Mouse (Mus musculus) lung, embryonic 16.5 days (tissue): ENCODE results near the gene Sf1. TPM values are rescaled to one million over a fixed set of nuclear protein-coding genes. Genes with fewer than 3 reads are reported as not detected.

Experiments
- ATAC-seq: fragments of 200-750 bp; cut with Nextera tagmentation; 2 replicates; pipeline ENCODE4 v1.8.0; 2017; ENCODE audit warnings: low read depth, mild to moderate bottlenecking, moderate library complexity
- H3K27ac ChIP-seq: fragments of 300-500 bp; sonication (generic); 2 replicates; pipeline ENCODE4 v1.5.1; 2014; ENCODE audit warnings: mild to moderate bottlenecking, control low read depth, low read length
- H3K27me3 ChIP-seq: fragments of 300-500 bp; sonication (generic); 2 replicates; pipeline ENCODE4 v1.6.1; 2014; ENCODE audit warnings: low read depth, low read length, mixed read lengths; ENCODE audit not compliant: control insufficient read depth, insufficient read depth
- H3K36me3 ChIP-seq: fragments of 300-500 bp; sonication (generic); 2 replicates; pipeline ENCODE4 v1.6.1; 2014; ENCODE audit warnings: low read length; ENCODE audit not compliant: control insufficient read depth, insufficient read depth
- H3K4me1 ChIP-seq: fragments of 300-500 bp; sonication (generic); replicated peaks from 2 replicates; pipeline ENCODE4 v1.6.1; 2014; ENCODE audit warnings: low read length, mixed read lengths; ENCODE audit not compliant: control insufficient read depth, insufficient read depth
- H3K4me2 ChIP-seq: fragments of 300-500 bp; sonication (generic); 2 replicates; pipeline ENCODE4 v1.6.1; 2014; ENCODE audit warnings: low read depth, low read length, control low read depth
- H3K4me3 ChIP-seq: fragments of 300-500 bp; sonication (generic); 2 replicates; pipeline ENCODE4 v1.5.1; 2014; ENCODE audit warnings: mild to moderate bottlenecking, low read length, control low read depth
- H3K9ac ChIP-seq: fragments of 300-500 bp; sonication (generic); 2 replicates; pipeline ENCODE4 v1.6.1; 2014; ENCODE audit warnings: low read length, control low read depth
- H3K9me3 ChIP-seq: fragments of 300-500 bp; sonication (generic); 2 replicates; pipeline ENCODE4 v1.6.1; 2016; ENCODE audit warnings: low read length; ENCODE audit not compliant: control insufficient read depth
- WGBS: fragments of 180-500 bp; shearing (Covaris S2); extraction: QIAGEN DNeasy Blood & Tissue Kit; methylation state at CpG from one replicate; pipeline ENCODE4 v1.1.7; 2014; 5-methylcytosine and 5-hydroxymethylcytosine counted together
- polyA plus RNA-seq: library from polyadenylated mRNA; unstranded; fragments of >200 nt; fragmentation: Nextera tagmentation; extraction: Ambion mirVana; gene quantifications from 2 replicates; pipeline ENCODE4 v1.2.1, GENCODE M21; 2015

Gene Sf1
- polyA plus RNA-seq, 1 experiment from 2014 or later, result 132 TPM

DNA sequence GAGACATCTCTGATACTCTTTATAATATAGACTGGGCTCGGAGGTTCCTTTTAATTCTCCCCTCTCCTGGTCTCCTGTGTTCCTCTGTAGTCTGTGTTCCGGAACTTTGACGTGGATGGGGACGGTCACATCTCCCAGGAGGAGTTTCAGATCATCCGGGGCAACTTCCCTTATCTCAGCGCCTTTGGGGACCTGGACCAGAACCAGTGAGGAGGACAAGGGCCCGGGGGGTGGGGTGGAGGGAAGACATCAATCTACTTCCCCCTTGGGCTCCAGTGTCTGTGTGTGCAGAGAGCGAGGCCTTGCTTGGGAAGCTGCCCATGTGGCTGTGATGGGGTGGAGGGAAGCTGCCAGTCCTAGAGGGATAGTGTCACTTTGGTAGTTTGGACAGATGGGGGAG is 45.3 kb downstream of the Sf1 start:
- no peaks in the 10 kb centered on the region for H3K27me3 ChIP-seq
- H3K36me3 ChIP-seq, result no peaks in the 10 kb centered on the region
- H3K9me3 ChIP-seq, result no peaks in the 10 kb centered on the region
- H3K27ac ChIP-seq, result no peak overlapping the region
- no peak overlapping the region for H3K4me2 ChIP-seq
- no peak for ATAC-seq
- H3K4me1 ChIP-seq, result no peaks in the 10 kb centered on the region
- no peak overlapping the region for H3K9ac ChIP-seq
- no peak overlapping the region for H3K4me3 ChIP-seq
- WGBS, result 75% methylated on average over 8 of the region's 8 CpGs

- Histone ChIP-seq H3K36me3 (no peaks in the 10 kb centered on the region), H3K9ac (no peak overlapping the region), H3K27ac (no peak overlapping the region), H3K9me3 (no peaks in the 10 kb centered on the region), H3K27me3 (no peaks in the 10 kb centered on the region), H3K4me3 (no peak overlapping the region), H3K4me2 (no peak overlapping the region), H3K4me1 (no peaks in the 10 kb centered on the region)
- 72% methylated on average over 5 of the region's 5 CpGs for WGBS
- no peak for ATAC-seq
Observed at GRCm38 (mm10) chr19:6409176-6409575, 45.7 kb downstream of the Sf1 start.

- H3K9me3 ChIP-seq, result no peaks in the 10 kb centered on the region
- no peak overlapping the region for H3K27ac ChIP-seq
- no peak for ATAC-seq
- H3K27me3 ChIP-seq, result no peaks in the 10 kb centered on the region
- WGBS, result 85% methylated on average over 5 of the region's 5 CpGs
- H3K4me2 ChIP-seq, result no peak overlapping the region
- no peaks in the 10 kb centered on the region for H3K36me3 ChIP-seq
- H3K9ac ChIP-seq, result no peak overlapping the region
- H3K4me1 ChIP-seq, result no peaks in the 10 kb centered on the region
- no peak overlapping the region for H3K4me3 ChIP-seq
Observed at GRCm38 (mm10) chr19:6409936-6410335, 46.4 kb downstream of the Sf1 start.

- H3K36me3 ChIP-seq, result no peaks in the 10 kb centered on the region
- no peak overlapping the region for H3K4me2 ChIP-seq
- H3K27ac ChIP-seq, result no peak overlapping the region
- no peak overlapping the region for H3K9ac ChIP-seq
- no peaks in the 10 kb centered on the region for H3K4me1 ChIP-seq
- no peak overlapping the region for H3K4me3 ChIP-seq
- WGBS, result 56% methylated on average over 14 of the region's 14 CpGs
- H3K27me3 ChIP-seq, result peaks cover 4% of the 10 kb centered on the region; the same call in 1 of the 2 replicates
- no peak for ATAC-seq
- H3K9me3 ChIP-seq, result no peaks in the 10 kb centered on the region
Observed at GRCm38 (mm10) chr19:6412798-6413197, 49.3 kb downstream of the Sf1 start.

DNA sequence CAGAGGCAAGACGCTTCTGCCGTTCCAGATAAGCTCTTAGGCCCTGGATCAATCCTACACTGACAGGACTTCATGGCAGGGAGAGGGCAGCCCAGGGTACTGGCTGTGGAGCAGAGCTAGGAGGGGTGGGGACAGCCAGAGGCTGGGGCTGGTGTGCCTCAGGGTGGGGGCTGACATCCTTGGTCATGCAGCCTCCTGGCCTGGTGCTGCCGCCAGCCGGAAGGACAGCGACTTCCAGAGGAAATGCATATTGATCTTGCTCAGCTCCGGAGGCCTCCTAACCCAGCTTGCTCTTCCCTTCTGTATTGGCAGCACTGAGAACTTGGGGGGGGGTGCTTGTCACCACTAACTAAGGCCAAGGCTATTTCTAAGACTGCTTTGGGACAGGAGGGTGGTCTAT is 52.0 kb downstream of the Sf1 start:
- no peak overlapping the region for H3K4me2 ChIP-seq
- peaks cover 7% of the 10 kb centered on the region for H3K4me1 ChIP-seq
- no peaks in the 10 kb centered on the region for H3K9me3 ChIP-seq
- no peaks in the 10 kb centered on the region for H3K36me3 ChIP-seq
- no peak overlapping the region for H3K9ac ChIP-seq
- H3K27me3 ChIP-seq, result peaks cover 30% of the 10 kb centered on the region
- no peak overlapping the region for H3K4me3 ChIP-seq
- ATAC-seq, result no peak; the same call in 1 of the 2 replicates
- no peak overlapping the region for H3K27ac ChIP-seq
- WGBS, result 31% methylated on average over 6 of the region's 6 CpGs

GRCm38 (mm10) chr19:6416124-6416770 is 52.8 kb downstream of the Sf1 start:
- peaks cover 38% of the 10 kb centered on the region for H3K27me3 ChIP-seq
- H3K9ac ChIP-seq, result no peak overlapping the region
- 10% methylated on average over 9 of the region's 9 CpGs for WGBS

DNA sequence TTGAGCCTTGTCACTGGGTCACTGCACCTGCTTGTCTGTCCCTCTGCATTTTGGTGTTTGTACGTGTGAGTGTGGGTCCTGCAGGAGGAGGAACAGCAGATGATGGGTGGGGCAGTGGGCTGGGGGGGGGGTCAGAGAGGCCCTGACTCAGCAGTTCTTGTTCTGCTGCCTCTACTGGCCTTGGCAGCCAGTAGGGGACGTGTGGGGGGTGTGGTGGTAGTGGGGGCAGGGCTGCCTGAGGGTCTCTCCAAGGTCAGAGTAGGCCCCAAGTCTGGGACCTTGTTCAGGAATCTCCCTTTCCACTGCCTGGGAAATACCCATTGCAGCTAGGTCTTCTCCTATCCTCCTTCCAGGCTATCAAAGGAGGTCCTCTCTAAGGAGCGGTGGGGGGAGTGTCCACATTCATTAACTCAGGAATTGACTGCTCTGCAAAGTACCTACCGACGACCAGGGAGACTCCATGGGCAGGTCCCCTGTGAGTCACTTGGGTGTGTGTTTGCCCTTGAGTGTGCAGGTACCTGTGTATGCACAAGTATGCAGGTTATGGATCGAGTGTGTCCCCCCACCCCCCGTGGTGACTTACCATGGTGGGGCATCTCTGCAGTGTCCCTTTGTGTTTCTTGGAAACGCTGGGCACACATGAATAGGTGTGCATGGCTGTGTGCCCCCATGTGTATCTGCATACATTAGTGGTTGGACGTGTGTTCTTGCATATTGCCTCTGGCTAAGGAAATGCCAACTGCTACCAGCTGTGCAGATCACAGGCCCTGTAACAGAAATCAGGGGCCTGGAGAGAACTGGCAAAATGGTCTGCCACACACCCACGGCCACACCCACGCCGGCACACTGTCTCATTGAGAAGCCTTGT is 53.6 kb downstream of the Sf1 start:
- no peaks in the 10 kb centered on the region for H3K36me3 ChIP-seq
- WGBS, result 66% methylated on average over 12 of the region's 12 CpGs
- H3K4me3 ChIP-seq, result no peak overlapping the region
- H3K9me3 ChIP-seq, result no peaks in the 10 kb centered on the region
- H3K9ac ChIP-seq, result no peak overlapping the region
- H3K27me3 ChIP-seq, result peaks cover 42% of the 10 kb centered on the region
- no peak overlapping the region for H3K4me2 ChIP-seq
- no peak overlapping the region for H3K27ac ChIP-seq
- peaks cover 7% of the 10 kb centered on the region for H3K4me1 ChIP-seq
- no peak for ATAC-seq

More at GRCm38 (mm10) chr19:6416124-6416770, 52.8 kb downstream of the Sf1 start:
- Histone ChIP-seq H3K27ac (no peak overlapping the region), H3K36me3 (no peaks in the 10 kb centered on the region), H3K9me3 (no peaks in the 10 kb centered on the region), H3K4me2 (no peak overlapping the region), H3K4me1 (peaks cover 7% of the 10 kb centered on the region), H3K4me3 (no peak overlapping the region)
- no peak for ATAC-seq

DNA sequence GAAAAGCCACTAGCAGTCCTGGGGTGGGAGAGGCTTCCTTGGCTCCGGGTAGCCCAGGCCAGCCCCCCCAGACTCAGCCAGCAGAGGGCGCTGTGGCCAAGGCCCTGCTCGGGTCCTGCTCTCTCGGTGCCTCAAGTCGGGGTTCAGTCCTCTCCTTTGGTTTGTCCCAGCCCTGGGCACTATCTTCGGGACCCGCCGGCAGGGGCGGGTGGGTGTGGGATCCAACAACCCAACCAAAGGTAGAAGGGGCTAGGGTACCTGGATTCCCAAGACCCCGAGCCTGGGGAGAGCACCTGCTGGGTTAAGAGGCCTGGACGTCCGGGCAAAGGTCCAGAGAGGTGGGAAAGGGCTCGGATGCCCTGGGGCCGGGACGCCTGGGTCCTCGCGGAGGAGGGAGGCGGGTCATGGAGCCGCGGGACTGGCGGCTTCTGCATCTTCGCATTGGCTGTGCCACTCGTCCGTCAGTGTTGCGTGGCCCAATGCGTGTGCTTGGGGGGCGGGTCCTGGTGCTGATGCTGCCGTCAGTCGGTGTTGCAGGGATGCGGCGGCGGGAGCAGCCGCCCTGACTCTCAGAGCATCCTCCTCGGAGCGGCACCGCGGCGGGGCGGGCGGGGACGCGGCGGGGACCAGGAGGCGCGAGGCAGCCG is 54.9 kb downstream of the Sf1 start, which contains the start of gene Nrxn2:
Gene Nrxn2 (plus strand): TSS at position 499 of the 647 bp plus-strand sequence.
- ATAC-seq, result peak; percentile 83
- Histone ChIP-seq H3K36me3 (no peaks in the 10 kb centered on the region), H3K4me3 (peak within 1 kb of the TSS; percentile 49), H3K27me3 (peaks cover 42% of the 10 kb centered on the region), H3K9me3 (no peaks in the 10 kb centered on the region), H3K4me1 (peaks cover 7% of the 10 kb centered on the region), H3K9ac (peak within 1 kb of the TSS; percentile 52), H3K4me2 (peak within 1 kb of the TSS; percentile 97), H3K27ac (no peak within 1 kb of the TSS)
- under 1% methylated on average over 43 of the region's 46 CpGs for WGBS
